Mouse (Mus musculus) cerebellum, postnatal 4 days (tissue): ENCODE measurements at regions not wholly inside any gene's neighbourhood (a gene's known extent, or its start where the extent isn't known, plus 50 kb on each side); places are given as distances from the start of the nearest gene placed in this dataset.

Experiments used
- DNase-seq, 2 experiments: peaks; one replicate each; pipeline ENCODE4 v3.0.0; 2022; ENCODE audit warnings: low spot score in 2 of 2, mixed read lengths in 1 of 2

GRCm38 (mm10) chr14:107978141-107978540 is 935.8 kb downstream of the Slitrk1 start:
- no peak for DNase-seq

- DNase-seq, result no peak
Observed at GRCm38 (mm10) chr14:107952076-107952475, 961.9 kb downstream of the Slitrk1 start.

- DNase-seq, result no peak
Observed at GRCm38 (mm10) chr14:107903717-107904116, 1010.2 kb downstream of the Slitrk1 start.

GRCm38 (mm10) chr14:107901823-107902222 is 1012.1 kb downstream of the Slitrk1 start:
- DNase-seq, result no peak

GRCm38 (mm10) chr14:107860895-107861294 is 1053.1 kb downstream of the Slitrk1 start:
- no peak for DNase-seq

- DNase-seq, result peak in 1 of 2 experiments; percentile 1
Observed at GRCm38 (mm10) chr14:107849688-107850087, 1064.3 kb downstream of the Slitrk1 start.

GRCm38 (mm10) chr14:107845289-107846215 is 1068.4 kb downstream of the Slitrk1 start:
- DNase-seq, result no peak

- DNase-seq, result no peak
Observed at GRCm38 (mm10) chr14:107844533-107844932, 1069.4 kb downstream of the Slitrk1 start.

- no peak for DNase-seq
Observed at GRCm38 (mm10) chr14:107832976-107833375, 1081.0 kb downstream of the Slitrk1 start.

GRCm38 (mm10) chr14:107785242-107785641 is 1128.7 kb downstream of the Slitrk1 start:
- no peak for DNase-seq
